Mouse (Mus musculus) heart, postnatal 4 days (tissue): ENCODE measurements around the gene Cog1. TPM values are rescaled to one million over a fixed set of nuclear protein-coding genes. Genes with fewer than 3 reads are reported as not detected.

Source experiments
- DNase-seq: peaks from one replicate; pipeline ENCODE4 v3.0.0; 2021
- total RNA-seq, 2 experiments: library from RNA; stranded (reverse); gene quantifications; 2 replicates each; pipeline ENCODE4 v1.2.3; 2021

The Cog1 gene
- 10 to 100 TPM; 17.5 to 19.5 TPM for total RNA-seq

DNA sequence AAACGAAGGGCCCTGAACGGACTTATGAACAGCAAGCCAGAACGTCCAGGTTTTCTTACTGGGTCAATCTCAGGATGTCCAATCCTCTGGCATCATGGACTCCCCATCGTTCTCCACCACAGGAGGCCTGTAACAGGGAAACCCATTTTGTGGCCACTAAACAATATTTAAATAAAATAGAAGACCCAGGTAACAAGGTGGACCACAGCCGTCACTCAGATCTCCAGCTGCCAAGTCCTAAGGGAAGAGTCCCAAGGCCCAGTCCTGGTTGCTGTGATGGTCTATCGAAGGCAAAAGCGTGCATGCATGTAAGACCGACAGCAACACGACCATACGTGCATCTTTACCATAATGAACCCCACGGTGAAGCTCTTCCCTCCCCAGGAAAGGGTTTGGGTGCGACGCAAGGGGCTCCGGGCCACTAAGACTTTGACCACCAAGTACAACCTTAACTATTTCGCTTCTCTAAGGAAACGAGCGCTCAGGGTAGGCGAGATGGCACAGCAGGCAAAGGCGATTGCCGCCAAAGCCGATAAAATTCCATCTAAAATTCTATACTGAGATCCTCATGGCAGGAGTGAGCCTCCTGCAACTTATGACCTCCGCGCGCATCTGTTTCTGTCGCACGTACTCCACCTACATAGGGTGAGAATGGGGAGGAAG, at the start of gene Cog1:
Gene Cog1, plus strand, starts transcription at position 480 of the 663 bp plus-strand sequence.
- no peak for DNase-seq

GRCm38 (mm10) chr11:113600526-113601245, 48.3 kb upstream of the Cog1 start:
- no peak for DNase-seq

GRCm38 (mm10) chr11:113601616-113602343, 47.2 kb upstream of the Cog1 start:
- DNase-seq: no peak

- DNase-seq: no peak
These were observed 41.4 kb upstream of the Cog1 start for GRCm38 (mm10) chr11:113607556-113607955.

DNA sequence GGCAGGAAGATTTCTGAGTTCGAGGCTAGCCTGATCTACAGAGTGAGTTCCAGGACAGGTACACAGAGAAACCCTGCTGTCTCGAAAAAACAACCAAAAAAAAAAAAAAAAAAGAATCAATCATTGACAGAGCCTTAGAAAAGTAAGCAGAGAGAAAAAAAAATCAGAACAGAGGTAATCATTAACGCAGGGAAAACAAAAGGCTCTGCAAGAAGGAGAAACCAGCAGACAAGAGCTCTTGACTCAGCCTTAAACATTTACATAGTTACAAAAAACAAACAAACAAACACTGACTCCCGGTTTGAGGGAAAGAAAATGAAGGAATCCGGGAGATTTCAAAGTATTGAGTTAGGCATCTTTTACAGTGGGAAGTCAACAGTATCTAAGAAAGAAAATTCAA, 39.4 kb upstream of the Cog1 start:
- no peak for DNase-seq

- peak; percentile 42 for DNase-seq
These were observed 38.7 kb upstream of the Cog1 start for GRCm38 (mm10) chr11:113610266-113610665.

GRCm38 (mm10) chr11:113611112-113611646, 37.8 kb upstream of the Cog1 start:
- no peak for DNase-seq

- peak; percentile 64 for DNase-seq
These were observed 37.0 kb upstream of the Cog1 start for GRCm38 (mm10) chr11:113611664-113612611.

- DNase-seq: no peak
These were observed 34.5 kb upstream of the Cog1 start for GRCm38 (mm10) chr11:113614476-113614875.

GRCm38 (mm10) chr11:113617132-113617911, 31.6 kb upstream of the Cog1 start:
- DNase-seq: peak; percentile 78

GRCm38 (mm10) chr11:113618303-113618671, 30.7 kb upstream of the Cog1 start:
- no peak for DNase-seq

DNA sequence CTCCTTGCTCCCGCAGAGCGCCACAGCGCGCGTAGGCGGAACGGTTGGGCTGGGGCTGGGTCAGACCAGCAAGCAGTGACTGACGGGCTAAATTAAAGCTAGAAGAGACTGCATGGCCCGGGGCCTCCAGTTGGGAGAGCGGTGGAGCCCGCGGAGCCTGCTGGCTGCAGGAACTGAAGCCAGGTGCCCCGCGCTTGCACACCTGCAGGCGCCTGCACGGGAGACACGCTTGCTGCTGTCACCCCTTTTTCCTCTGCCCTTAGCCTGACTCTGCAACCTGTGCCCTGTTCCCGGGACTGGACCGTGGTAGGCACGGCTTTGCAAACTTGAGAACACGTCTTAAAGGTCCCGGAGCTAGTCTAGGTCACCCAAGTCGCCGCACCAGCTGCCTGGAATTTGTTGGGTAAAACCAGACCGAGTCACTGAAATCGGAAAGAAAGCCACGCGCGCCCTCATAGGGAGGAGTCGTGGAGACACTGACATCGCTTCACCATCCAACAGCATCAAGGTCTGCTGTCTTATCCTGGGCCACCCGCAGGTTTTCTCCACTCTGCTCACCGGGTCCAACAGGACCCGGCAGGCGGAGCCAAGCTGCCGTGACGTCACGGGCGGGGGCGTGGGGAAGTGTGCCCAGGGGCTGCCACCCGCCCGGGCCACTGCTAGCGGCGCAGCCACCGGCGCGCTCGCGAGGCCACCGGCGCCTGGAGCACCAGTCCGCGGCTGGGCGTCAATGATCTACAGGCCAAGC, 30.1 kb upstream of the Cog1 start, which contains the start of gene Sstr2:
Gene Sstr2, plus strand, starts transcription at position 671 of the 748 bp plus-strand sequence.
- DNase-seq: peak; percentile 66

GRCm38 (mm10) chr11:113619420-113620080, 29.4 kb upstream of the Cog1 start:
- DNase-seq: no peak

GRCm38 (mm10) chr11:113621001-113621400, 28.0 kb upstream of the Cog1 start:
- no peak for DNase-seq

DNA sequence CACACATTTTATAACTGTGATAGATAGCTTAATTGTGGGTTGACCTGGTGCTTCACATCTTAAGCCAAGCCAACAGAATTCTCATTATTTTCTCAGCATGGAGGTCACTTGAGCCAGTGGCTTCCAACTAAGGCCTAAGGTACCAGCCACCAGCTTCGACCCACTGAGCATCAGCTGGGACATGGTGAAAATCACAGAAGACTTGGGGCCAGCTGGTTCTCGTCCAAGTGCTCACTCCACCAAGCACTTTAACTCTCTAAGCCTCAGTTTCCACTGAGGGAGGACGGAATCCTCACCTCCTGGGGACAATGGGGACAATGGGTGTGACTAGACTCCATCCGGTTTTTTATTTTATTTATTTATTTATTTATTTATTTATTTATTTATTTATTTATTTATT, 26.9 kb upstream of the Cog1 start:
- DNase-seq: no peak

GRCm38 (mm10) chr11:113625437-113625836, 23.5 kb upstream of the Cog1 start:
- no peak for DNase-seq

- DNase-seq: no peak
These were observed 21.2 kb upstream of the Cog1 start for GRCm38 (mm10) chr11:113627785-113628184.

DNA sequence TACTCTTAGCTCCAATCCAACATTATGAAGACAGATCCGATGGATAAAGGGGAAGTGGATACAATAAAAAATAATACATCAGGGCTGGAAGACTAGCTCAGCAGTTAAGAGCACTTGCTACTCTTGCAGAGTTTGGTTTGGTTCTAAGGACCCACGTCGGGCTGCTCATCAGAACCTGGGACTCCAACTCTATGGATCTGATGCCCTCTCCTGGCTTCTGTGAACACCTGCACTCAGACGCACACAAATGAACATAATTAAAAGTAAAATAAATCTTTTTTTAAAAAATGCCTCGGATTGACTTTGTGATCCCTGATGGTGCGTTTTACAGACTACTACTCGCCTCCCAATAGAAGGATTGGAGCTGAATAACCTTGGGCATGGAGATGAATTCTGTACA, 18.3 kb upstream of the Cog1 start:
- DNase-seq: no peak

GRCm38 (mm10) chr11:113631302-113631701, 17.7 kb upstream of the Cog1 start:
- DNase-seq: no peak

GRCm38 (mm10) chr11:113631862-113632261, 17.1 kb upstream of the Cog1 start:
- no peak for DNase-seq
